Mouse (Mus musculus) limb, embryonic 12.5 days (tissue): ENCODE measurements around the gene Muc5b. TPM values are rescaled to one million over a fixed set of nuclear protein-coding genes. Genes with fewer than 3 reads are reported as not detected.
"Not testable (repeated sequence)": the region's sequence is repeated elsewhere in the genome, so short reads cannot be mapped to it uniquely, and the experiment has no call there.

Experiments
- ATAC-seq: fragments of 200-750 bp; cut with Nextera tagmentation; 2 replicates; pipeline ENCODE4 v1.8.0; 2017; ENCODE audit warnings: low read depth, moderate TSS enrichment; ENCODE audit not compliant: insufficient number of reproducible peaks, insufficient read depth, low FRiP score, low TSS enrichment
- H3K27ac ChIP-seq: fragments of 300-500 bp; sonication (generic); 2 replicates; pipeline ENCODE4 v1.5.1; 2016; ENCODE audit warnings: mild to moderate bottlenecking, moderate library complexity
- H3K27me3 ChIP-seq: fragments of 300-500 bp; sonication (generic); 2 replicates; pipeline ENCODE4 v1.6.1; 2016; ENCODE audit warnings: mild to moderate bottlenecking, moderate library complexity
- H3K36me3 ChIP-seq: fragments of 300-500 bp; sonication (generic); 2 replicates; pipeline ENCODE4 v1.6.1; 2016; ENCODE audit warnings: mild to moderate bottlenecking, moderate library complexity
- H3K4me1 ChIP-seq: fragments of 300-500 bp; sonication (generic); replicated peaks from 2 replicates; pipeline ENCODE4 v1.6.1; 2016
- H3K4me2 ChIP-seq: fragments of 300-500 bp; sonication (generic); 2 replicates; pipeline ENCODE4 v1.6.1; 2016; ENCODE audit warnings: mild to moderate bottlenecking, moderate library complexity
- H3K4me3 ChIP-seq: fragments of 300-500 bp; sonication (generic); replicated peaks from 2 replicates; pipeline ENCODE4 v1.5.1; 2016; ENCODE audit warnings: mild to moderate bottlenecking
- H3K9ac ChIP-seq: fragments of 300-500 bp; sonication (generic); replicated peaks from 2 replicates; pipeline ENCODE4 v1.6.1; 2016; ENCODE audit warnings: mild to moderate bottlenecking, moderate library complexity
- H3K9me3 ChIP-seq: fragments of 300-500 bp; sonication (generic); 2 replicates; pipeline ENCODE4 v1.6.1; 2016; ENCODE audit warnings: mild to moderate bottlenecking, moderate library complexity
- WGBS: fragments of 180-500 bp; shearing (Covaris S2); methylation state at CpG from one replicate; pipeline ENCODE4 v1.1.7; 2016; 5-methylcytosine and 5-hydroxymethylcytosine counted together
- polyA plus RNA-seq: library from polyadenylated mRNA; unstranded; fragments of >200 nt; fragmentation: Nextera tagmentation; extraction: Ambion mirVana; gene quantifications from 2 replicates; pipeline ENCODE4 v1.2.1, GENCODE M21; 2016

Gene Muc5b
- 0.01 TPM in 1 of 2 replicates, not detected in the other for polyA plus RNA-seq

DNA sequence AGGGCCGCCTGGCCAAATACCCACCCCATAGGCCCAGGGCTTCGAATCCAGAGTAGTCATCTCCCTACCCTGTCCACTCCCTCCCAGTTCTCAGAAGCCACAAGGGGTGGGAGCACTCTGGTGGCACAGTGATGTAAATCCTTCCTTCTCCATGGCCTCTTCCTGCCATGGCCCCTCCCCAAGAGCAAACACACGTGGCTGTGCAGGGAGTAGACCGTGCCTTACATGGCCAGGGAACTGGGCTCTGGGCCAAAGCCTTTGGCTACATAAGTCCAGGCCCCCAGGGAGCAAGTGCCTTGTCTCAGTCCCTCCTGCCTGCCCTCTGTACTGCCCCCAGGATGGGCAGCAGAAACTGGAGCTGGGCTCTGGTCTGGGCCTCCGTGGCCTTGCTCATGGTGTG, at the start of gene Muc5b:
Gene Muc5b (plus strand): TSS at position 292 of the 400 bp plus-strand sequence.
- WGBS, result 67% methylated on average over 5 of the region's 5 CpGs
- H3K4me2 ChIP-seq, result no peak within 1 kb of the TSS
- H3K36me3 ChIP-seq, result no peaks in the 10 kb centered on the region
- no peak within 1 kb of the TSS for H3K9ac ChIP-seq
- no peaks in the 10 kb centered on the region for H3K9me3 ChIP-seq
- H3K27ac ChIP-seq, result no peak within 1 kb of the TSS
- H3K4me3 ChIP-seq, result no peak within 1 kb of the TSS
- H3K4me1 ChIP-seq, result no peaks in the 10 kb centered on the region
- ATAC-seq, result no peak
- H3K27me3 ChIP-seq, result no peaks in the 10 kb centered on the region

DNA sequence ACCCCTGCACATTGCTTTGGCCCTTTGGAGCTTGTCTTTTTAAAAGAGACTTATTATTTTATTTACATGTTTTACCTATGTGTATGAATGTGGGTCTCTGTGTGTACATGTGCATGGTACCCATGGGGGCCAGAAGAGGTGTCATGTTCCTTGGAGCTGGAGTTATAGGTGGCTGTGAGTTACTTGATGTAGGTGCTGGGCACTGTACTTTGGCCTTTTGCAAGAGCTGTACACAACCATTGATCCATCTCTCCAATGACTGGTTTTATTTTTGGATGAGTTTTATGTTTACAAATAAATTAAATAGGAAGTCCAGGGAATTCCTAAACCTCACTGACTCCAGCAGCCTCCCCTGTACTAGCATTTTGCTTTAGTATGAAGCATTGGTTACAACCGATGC, 44.6 kb upstream of the Muc5b start:
- no peak overlapping the region for H3K27ac ChIP-seq
- H3K4me3 ChIP-seq, result no peak overlapping the region
- no peaks in the 10 kb centered on the region for H3K4me1 ChIP-seq
- H3K9ac ChIP-seq, result no peak overlapping the region
- H3K36me3 ChIP-seq, result no peaks in the 10 kb centered on the region
- H3K9me3 ChIP-seq, result peaks cover 14% of the 10 kb centered on the region; the same call in 1 of the 2 replicates
- 90% methylated on average over 1 of the region's 1 CpGs for WGBS
- ATAC-seq, result no peak
- no peaks in the 10 kb centered on the region for H3K27me3 ChIP-seq
- H3K4me2 ChIP-seq, result no peak overlapping the region

DNA sequence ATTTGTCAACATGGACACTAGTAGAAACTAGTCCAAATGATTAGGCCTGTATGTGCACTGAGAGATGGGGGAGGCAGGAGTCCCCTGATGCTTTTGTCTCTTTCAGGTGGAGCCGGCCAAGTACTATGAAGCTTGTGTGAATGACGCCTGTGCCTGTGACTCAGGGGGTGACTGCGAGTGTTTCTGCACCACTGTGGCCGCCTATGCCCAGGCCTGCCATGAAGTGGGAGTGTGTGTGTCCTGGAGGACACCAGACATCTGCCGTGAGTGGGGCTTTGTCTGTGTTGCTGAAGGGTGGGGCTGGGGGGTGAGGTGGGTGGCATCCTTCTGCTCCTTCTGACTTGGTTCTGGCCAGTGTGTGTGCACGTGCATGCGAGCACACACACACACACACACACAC, 35.7 kb upstream of the Muc5b start:
- no peak for ATAC-seq
- H3K9ac ChIP-seq, result no peak overlapping the region
- 93% methylated on average over 7 of the region's 7 CpGs for WGBS

DNA sequence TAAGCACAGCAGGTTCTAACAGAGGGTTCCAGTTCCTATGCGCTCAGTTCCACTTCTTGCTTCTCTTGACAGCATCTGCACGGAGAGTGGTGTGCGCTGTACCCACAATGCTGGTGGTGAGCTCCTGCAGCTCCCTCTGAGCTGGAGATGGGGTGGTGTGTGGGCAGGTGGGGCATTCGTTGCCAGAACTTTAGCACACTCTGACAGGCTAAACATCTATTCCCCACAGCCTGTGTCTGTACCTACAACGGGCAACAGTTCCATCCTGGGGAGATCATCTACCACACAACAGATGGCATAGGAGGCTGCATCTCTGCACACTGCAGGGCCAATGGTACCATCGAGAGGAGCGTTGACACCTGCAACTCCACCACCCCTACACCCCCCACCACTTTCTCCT, 33.5 kb upstream of the Muc5b start:
- no peak for ATAC-seq
- no peaks in the 10 kb centered on the region for H3K4me1 ChIP-seq
- no peak overlapping the region for H3K9ac ChIP-seq
- no peaks in the 10 kb centered on the region for H3K9me3 ChIP-seq
- no peak overlapping the region for H3K4me2 ChIP-seq
- WGBS, result 83% methylated on average over 7 of the region's 7 CpGs
- no peaks in the 10 kb centered on the region for H3K36me3 ChIP-seq
- H3K27me3 ChIP-seq, result no peaks in the 10 kb centered on the region; the same call in 1 of the 2 replicates
- no peak overlapping the region for H3K27ac ChIP-seq
- H3K4me3 ChIP-seq, result no peak overlapping the region

More for the DNA sequence above, 35.7 kb upstream of the Muc5b start:
- Histone ChIP-seq H3K4me3 (no peak overlapping the region), H3K27me3 (no peaks in the 10 kb centered on the region; the same call in 1 of the 2 replicates), H3K36me3 (no peaks in the 10 kb centered on the region), H3K4me1 (no peaks in the 10 kb centered on the region), H3K9me3 (0 out of 2 replicates have a peak, but pooled peaks cover 4% of the 10 kb centered on the region), H3K27ac (no peak overlapping the region), H3K4me2 (no peak overlapping the region)

DNA sequence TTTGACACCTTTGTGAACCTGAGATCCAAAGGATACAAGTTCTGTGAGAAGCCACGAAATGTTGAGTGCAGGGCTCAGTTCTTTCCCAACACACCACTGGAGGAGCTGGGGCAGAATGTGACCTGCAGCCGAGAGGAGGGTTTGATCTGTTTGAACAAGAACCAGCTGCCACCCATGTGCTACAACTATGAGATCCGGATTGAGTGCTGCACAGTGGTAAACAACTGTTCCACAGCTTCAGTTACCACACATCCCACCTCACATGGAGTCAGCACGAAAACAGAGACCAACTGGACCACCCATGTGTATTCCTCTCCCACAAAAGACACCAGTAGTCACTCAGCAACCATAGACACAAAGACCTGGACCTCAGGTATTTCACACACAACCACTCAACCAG, 31.0 kb upstream of the Muc5b start:
- H3K27ac ChIP-seq, H3K9ac ChIP-seq, H3K36me3 ChIP-seq, H3K4me3 ChIP-seq, H3K4me2 ChIP-seq, ATAC-seq, H3K9me3 ChIP-seq, H3K4me1 ChIP-seq, H3K27me3 ChIP-seq: not testable (repeated sequence)
- WGBS, result no CpG with 5 or more reads among the region's 4 CpGs

DNA sequence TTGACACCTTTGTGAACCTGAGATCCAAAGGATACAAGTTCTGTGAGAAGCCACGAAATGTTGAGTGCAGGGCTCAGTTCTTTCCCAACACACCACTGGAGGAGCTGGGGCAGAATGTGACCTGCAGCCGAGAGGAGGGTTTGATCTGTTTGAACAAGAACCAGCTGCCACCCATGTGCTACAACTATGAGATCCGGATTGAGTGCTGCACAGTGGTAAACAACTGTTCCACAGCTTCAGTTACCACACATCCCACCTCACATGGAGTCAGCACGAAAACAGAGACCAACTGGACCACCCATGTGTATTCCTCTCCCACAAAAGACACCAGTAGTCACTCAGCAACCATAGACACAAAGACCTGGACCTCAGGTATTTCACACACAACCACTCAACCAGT, 28.9 kb upstream of the Muc5b start:
- not testable (repeated sequence) for H3K36me3 ChIP-seq, H3K9ac ChIP-seq, H3K27me3 ChIP-seq, ATAC-seq, H3K9me3 ChIP-seq, H3K4me3 ChIP-seq, H3K4me2 ChIP-seq, H3K27ac ChIP-seq, H3K4me1 ChIP-seq
- no CpG with 5 or more reads among the region's 4 CpGs for WGBS

DNA sequence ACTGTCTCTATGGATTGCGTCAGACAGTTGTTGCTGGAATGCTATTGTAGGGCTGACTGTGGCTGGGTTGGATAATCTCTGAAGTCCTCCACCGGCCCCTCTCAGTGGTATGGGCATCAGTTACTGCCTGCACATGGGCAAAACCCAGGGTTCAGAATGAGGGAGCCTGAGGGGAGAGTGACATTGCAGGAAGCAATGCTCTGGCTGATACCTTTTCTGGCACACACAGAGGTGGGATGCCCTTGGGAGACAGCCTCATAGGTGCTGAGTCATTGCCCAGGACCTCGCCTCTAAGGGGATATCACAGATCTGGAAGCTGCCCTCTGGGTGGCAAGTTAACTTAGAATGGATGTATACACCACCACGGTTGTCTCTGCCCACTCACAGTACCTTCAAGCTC, 25.5 kb upstream of the Muc5b start:
- Histone ChIP-seq H3K4me3 (no peak overlapping the region), H3K9me3 (no peaks in the 10 kb centered on the region), H3K27ac (no peak overlapping the region), H3K36me3 (no peaks in the 10 kb centered on the region), H3K4me1 (no peaks in the 10 kb centered on the region), H3K27me3 (no peaks in the 10 kb centered on the region; the same call in 1 of the 2 replicates), H3K9ac (no peak overlapping the region), H3K4me2 (no peak overlapping the region)
- ATAC-seq, result no peak
- WGBS, result 73% methylated on average over 4 of the region's 4 CpGs

DNA sequence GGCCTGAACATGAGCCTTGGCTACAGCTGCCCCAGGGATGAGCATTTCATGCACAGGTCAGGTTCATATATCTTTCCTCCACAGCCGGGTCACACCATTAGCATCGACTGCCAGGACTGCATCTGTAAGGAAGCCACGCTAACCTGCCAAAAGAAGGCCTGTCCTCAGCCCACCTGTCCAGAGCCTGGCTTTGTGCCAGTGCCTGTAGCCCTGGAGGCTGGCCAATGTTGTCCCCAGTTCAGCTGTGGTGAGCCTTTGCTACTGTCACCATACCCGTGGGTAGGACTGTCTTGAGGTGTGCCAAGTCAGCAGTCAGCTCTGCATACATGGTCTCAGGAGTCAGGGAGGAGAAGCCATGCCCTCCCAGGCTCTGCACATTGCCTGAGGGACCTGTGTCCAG, 23.5 kb upstream of the Muc5b start:
- Histone ChIP-seq H3K27ac (no peak overlapping the region), H3K36me3 (no peaks in the 10 kb centered on the region), H3K27me3 (no peaks in the 10 kb centered on the region; the same call in 1 of the 2 replicates), H3K9ac (no peak overlapping the region), H3K4me1 (no peaks in the 10 kb centered on the region), H3K4me2 (no peak overlapping the region), H3K9me3 (no peaks in the 10 kb centered on the region), H3K4me3 (no peak overlapping the region)
- WGBS, result 87% methylated on average over 4 of the region's 4 CpGs
- ATAC-seq, result no peak

DNA sequence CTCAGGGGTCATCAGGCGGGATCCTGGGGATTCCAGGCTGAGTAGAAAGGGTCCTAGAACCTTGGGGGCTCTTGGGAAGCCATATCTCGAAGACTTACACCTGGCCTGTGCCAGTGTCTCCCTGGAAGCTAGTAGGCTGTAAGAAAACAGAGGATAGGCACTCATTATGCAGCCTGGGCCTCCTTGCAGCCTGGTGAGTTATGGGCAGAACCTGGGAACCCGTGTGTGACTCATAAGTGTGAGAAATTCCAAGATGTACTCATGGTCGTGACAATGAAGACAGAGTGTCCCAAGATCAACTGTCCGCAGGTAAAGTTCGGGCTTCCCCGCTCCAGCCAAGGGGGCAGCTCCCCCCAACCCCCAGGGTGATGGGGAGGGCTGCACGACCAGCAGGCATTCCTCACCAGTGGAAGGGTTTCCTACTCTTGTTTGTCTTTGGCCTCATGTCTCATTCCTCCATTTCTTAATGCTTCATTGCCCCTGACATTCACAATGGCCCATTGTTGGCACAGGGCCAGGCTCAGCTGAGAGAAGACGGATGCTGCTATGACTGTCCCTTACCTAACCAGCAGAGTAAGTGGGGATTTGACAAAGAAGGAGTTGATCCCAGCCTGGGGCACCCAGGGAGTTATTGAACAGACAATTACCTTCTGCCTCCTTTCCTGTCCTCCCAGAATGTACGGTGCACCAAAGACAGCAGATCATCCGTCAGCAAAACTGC, 21.4 kb upstream of the Muc5b start:
- 78% methylated on average over 11 of the region's 11 CpGs for WGBS
- no peaks in the 10 kb centered on the region for H3K36me3 ChIP-seq
- no peak for ATAC-seq
- no peaks in the 10 kb centered on the region for H3K9me3 ChIP-seq
- H3K4me2 ChIP-seq, result no peak overlapping the region
- H3K4me3 ChIP-seq, result no peak overlapping the region
- H3K27ac ChIP-seq, result no peak overlapping the region
- H3K4me1 ChIP-seq, result peaks cover 3% of the 10 kb centered on the region; the same call in 1 of the 2 replicates
- no peak overlapping the region for H3K9ac ChIP-seq
- no peaks in the 10 kb centered on the region; the same call in 1 of the 2 replicates for H3K27me3 ChIP-seq

DNA sequence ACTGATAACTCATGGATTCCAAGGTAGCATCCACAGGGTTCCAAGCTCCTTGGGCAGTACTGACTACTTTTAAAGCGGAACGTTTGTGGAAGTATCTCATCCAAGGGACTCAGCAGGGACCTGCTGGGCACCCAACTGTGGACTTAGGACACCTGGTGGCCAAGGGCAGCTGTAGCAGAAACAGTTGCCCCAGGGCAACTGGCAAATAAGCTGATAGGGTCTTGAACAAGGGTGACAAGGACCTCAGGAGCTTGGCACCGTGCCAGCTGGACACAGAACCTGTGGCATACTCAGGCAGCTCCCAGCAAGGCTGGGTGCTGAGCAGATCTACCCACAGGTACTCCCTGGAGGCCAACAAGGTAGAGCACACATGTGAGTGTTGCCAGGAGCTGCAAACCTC, 20.6 kb upstream of the Muc5b start:
- Histone ChIP-seq H3K27ac (no peak overlapping the region), H3K4me1 (peaks cover 5% of the 10 kb centered on the region; the same call in 1 of the 2 replicates), H3K4me3 (no peak overlapping the region), H3K4me2 (no peak overlapping the region), H3K36me3 (no peaks in the 10 kb centered on the region), H3K27me3 (no peaks in the 10 kb centered on the region; the same call in 1 of the 2 replicates), H3K9ac (no peak overlapping the region), H3K9me3 (no peaks in the 10 kb centered on the region)
- ATAC-seq, result no peak
- 73% methylated on average over 3 of the region's 3 CpGs for WGBS

DNA sequence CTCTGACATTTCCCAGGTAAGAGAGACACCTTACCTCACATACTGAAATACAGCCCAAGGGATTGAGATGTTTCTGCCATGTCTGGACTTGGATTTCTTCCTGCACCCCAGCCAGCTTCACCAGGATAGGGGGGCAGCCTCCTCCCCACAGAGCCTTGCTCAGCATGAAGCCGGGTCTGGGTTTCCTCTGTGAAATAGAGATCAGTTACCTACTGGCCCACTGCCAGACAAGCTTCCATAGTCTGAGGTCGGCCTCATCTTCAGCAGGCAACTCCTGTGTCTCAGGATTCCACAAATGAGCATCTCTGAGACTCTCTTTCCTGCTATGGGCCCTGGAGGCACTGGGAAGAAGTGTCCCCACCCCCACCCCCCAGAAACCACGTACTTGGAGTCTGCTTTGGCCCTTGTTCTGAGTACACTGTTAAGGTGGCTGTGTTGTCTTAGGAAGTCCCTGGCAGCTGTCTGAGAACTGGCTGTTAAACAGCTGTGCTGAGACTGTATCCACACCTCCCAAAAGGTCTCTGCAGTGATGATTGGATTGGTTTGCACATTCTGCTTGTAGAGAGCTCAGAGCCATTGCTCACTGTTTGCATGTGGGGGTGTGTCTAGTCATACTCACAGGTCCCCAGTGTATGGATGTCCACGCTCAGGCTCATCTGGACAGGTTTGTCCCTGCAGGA, 16.1 kb upstream of the Muc5b start:
- peaks cover 5% of the 10 kb centered on the region; the same call in 1 of the 2 replicates for H3K4me1 ChIP-seq
- H3K4me3 ChIP-seq, result no peak overlapping the region
- H3K36me3 ChIP-seq, result no peaks in the 10 kb centered on the region
- ATAC-seq, result no peak
- no peak overlapping the region for H3K9ac ChIP-seq
- no peaks in the 10 kb centered on the region for H3K27me3 ChIP-seq
- no peak overlapping the region for H3K27ac ChIP-seq
- 68% methylated on average over 4 of the region's 4 CpGs for WGBS
- no peaks in the 10 kb centered on the region for H3K9me3 ChIP-seq
- H3K4me2 ChIP-seq, result no peak overlapping the region
